Mouse (Mus musculus): ENCODE data around the gene Gm6592. TPM values are rescaled to one million over a fixed set of nuclear protein-coding genes. Genes with fewer than 3 reads are reported as not detected.
"Not testable (repeated sequence)": the region's sequence is repeated elsewhere in the genome, so short reads cannot be mapped to it uniquely, and the experiment has no call there.

Gene Gm6592
- not detected for total RNA-seq (2021)
- long read RNA-seq = 0 reads

GRCm38 (mm10) chrX:8843694-8844093 lies at the start of gene Gm6592:
Gene Gm6592, plus strand, starts transcription at chrX:8843994.
- DNase-seq (ENCODE audit: low spot score in 2 of 2) = no peak

- not testable (repeated sequence) for DNase-seq (ENCODE audit: low spot score in 2 of 2)
Measured at GRCm38 (mm10) chrX:8803391-8803790, 40.4 kb upstream of the Gm6592 start, which contains the start of gene Ssxb5. Gene Ssxb5, plus strand, starts transcription at chrX:8803691.

GRCm38 (mm10) chrX:8832043-8832442 lies 11.8 kb upstream of the Gm6592 start:
- DNase-seq (ENCODE audit: low spot score in 2 of 2) = peak; percentile 19 to 69

- no peak for DNase-seq (ENCODE audit: low spot score in 2 of 2)
Measured at GRCm38 (mm10) chrX:8852486-8852885, 8.7 kb downstream of the Gm6592 start.

GRCm38 (mm10) chrX:8864331-8864730 lies 20.5 kb downstream of the Gm6592 start:
- peak; percentile 35 to 91 for DNase-seq (ENCODE audit: low spot score in 2 of 2)

GRCm38 (mm10) chrX:8873953-8874352 lies 30.2 kb downstream of the Gm6592 start, which contains the start of gene Gm5751:
Gene Gm5751, plus strand, starts transcription at chrX:8874253.
- not testable (repeated sequence) for DNase-seq (ENCODE audit: low spot score in 2 of 2)

- DNase-seq (ENCODE audit: low spot score in 2 of 2) = no peak
Measured at GRCm38 (mm10) chrX:8884336-8884735, 40.5 kb downstream of the Gm6592 start.

GRCm38 (mm10) chrX:8891975-8892342 lies 48.2 kb downstream of the Gm6592 start:
- DNase-seq (ENCODE audit: low spot score in 2 of 2) = no peak

- DNase-seq (ENCODE audit: low spot score in 2 of 2) = peak; percentile 45 to 65
Measured at GRCm38 (mm10) chrX:8892343-8893155, 48.8 kb downstream of the Gm6592 start, which contains the start of gene B630019K06Rik. Gene B630019K06Rik, plus strand, starts transcription at chrX:8892382.

GRCm38 (mm10) chrX:8893182-8893651 lies 49.4 kb downstream of the Gm6592 start:
- DNase-seq (ENCODE audit: low spot score in 2 of 2) = peak in 1 of 2 experiments; percentile 3

Other genes starting within 250 kb of the Gm6592 start
- not detected for gene Ssxb8, start 153.2 kb upstream of the Gm6592 start, total RNA-seq (2021)
- gene Ssx9, start 95.6 kb upstream of the Gm6592 start, total RNA-seq (2021) = not detected
- gene Ssxb5, start 40.3 kb upstream of the Gm6592 start, total RNA-seq (2021) = not detected
- gene Gm5751, start 30.3 kb downstream of the Gm6592 start, total RNA-seq (2021) = not detected
- gene B630019K06Rik, start 48.4 kb downstream of the Gm6592 start, total RNA-seq (2021) = 10 to 100 TPM; 35.3 to 35.9 TPM
- not detected for gene Fthl17b, start 119.0 kb downstream of the Gm6592 start, total RNA-seq (2021)
- gene Fthl17c, start 132.6 kb downstream of the Gm6592 start, total RNA-seq (2021) = not detected
- gene Fthl17d, start 142.8 kb downstream of the Gm6592 start, total RNA-seq (2021) = not detected
- gene Fthl17e, start 189.5 kb downstream of the Gm6592 start, total RNA-seq (2021) = not detected
- not detected for gene Fthl17f, start 219.0 kb downstream of the Gm6592 start, total RNA-seq (2021)

Measured in layer of hippocampus, adult 18-20 months (tissue).